Mouse (Mus musculus): ENCODE results near the gene Zfp575.

DNA sequence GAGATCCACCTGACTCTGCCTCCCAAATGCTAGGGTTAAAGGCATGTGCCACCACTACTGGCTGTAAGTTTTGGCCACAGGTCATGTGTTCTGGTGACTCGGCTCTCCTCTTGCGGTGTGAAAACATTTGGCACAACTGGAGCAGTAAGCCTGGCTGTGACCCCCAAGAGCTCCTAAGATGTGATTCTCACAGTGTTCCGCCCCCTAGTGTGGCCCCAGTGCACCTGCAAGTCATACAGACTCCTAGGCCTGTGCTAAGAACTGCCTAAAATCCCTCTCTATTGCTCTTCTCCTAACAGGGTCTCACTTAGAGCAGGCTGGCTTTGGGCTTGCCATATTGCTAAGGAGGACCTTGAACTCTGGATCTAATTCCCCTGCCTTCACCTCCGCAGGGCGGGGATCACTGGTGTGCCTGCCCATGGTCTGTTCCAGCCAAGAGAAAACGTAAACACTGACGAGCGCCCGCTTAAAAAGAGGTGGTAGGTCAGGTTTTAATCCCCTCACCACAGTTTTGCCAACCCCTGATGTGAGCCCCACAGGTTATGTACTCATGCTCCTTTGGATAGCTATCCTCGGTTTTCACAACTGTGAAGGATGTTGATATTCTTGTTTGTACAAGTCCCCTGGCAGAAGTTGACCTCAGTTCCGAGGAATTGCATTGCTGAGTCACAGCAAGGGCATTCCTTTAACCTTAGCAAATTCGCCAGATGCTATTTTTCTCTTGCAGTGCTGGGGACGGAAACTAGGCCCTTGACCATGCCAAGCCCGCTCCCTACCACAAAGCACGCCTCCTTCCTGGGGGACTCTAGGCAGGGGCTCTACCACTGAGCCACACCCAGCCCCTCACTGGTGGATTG lies 12.0 kb upstream of the Zfp575 start:
- TF ChIP-seq CTCF (IDR thresholded peaks at IDR 0.05; ENCODE audit: insufficient read depth, low read length) (peak; percentile 28), POLR2A (IDR thresholded peaks at IDR 0.05; ENCODE audit: borderline replicate concordance, extremely low read depth, low read depth, low read length) (no peak)

Data from lung, adult 2 months (tissue).